Mouse (Mus musculus): ENCODE data around the gene Rab34. TPM values are rescaled to one million over a fixed set of nuclear protein-coding genes. Genes with fewer than 3 reads are reported as not detected.

The Rab34 gene
- polyA plus RNA-seq, 1 experiment = 182 TPM

GRCm38 (mm10) chr11:78166161-78166560 is 22.1 kb upstream of the Rab34 start:
- Histone ChIP-seq H3K36me3 (ENCODE audit: control insufficient read depth, insufficient read depth) (peaks cover 21% of the 10 kb centered on the region), H3ac (ENCODE audit: control insufficient read depth, insufficient read length, low read depth) (peak overlapping the region; percentile 73), H3K4me3 (ENCODE audit: insufficient read depth, poor library complexity, severe bottlenecking) (peak overlapping the region; percentile 94), H3K79me3 (ENCODE audit: low read depth) (peaks cover 38% of the 10 kb centered on the region), H3K79me2 (ENCODE audit: control insufficient read depth, insufficient read depth) (peaks cover 42% of the 10 kb centered on the region), H3K27me3 (ENCODE audit: control insufficient read depth, insufficient read depth, insufficient read length) (no peaks in the 10 kb centered on the region)
- TF ChIP-seq CTCF (IDR thresholded peaks at IDR 0.05; ENCODE audit: control insufficient read depth, insufficient read depth, insufficient read length) (no peak), MYOG (IDR thresholded peaks at IDR 0.05; ENCODE audit: control insufficient read depth, extremely low read depth, insufficient read length) (no peak), USF1 (IDR thresholded peaks at IDR 0.05; ENCODE audit: low read depth) (no peak), MYOD1 (IDR thresholded peaks at IDR 0.05; ENCODE audit: control insufficient read depth, insufficient read length, low read depth) (no peak), MAX (IDR thresholded peaks at IDR 0.05) (no peak), CEBPB (IDR thresholded peaks at IDR 0.05; ENCODE audit: low read depth) (no peak), FOSL1 (IDR thresholded peaks at IDR 0.05; ENCODE audit: insufficient read depth, low read length, poor library complexity, severe bottlenecking) (no peak)

DNA sequence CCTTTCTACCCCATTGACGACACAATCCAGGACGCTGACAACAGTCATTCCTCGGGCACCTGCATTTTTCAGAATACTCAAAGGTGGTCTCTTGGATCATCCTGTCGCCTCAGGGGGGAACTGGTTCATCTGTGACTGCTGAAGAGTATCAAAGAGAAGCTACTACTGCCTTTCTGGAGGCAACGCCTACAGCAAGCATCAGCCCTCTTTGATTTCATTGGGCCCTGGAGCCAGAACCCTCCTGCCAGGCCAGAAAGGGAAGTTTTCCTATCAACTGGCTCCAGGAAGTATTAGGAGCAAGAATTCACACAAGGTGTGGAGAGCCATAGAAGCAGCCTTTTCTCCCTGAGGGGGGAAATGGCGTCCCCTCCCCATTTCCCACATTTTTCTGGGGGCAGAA is 21.6 kb upstream of the Rab34 start:
- no peak overlapping the region for H3K4me3 ChIP-seq (ENCODE audit: insufficient read depth, poor library complexity, severe bottlenecking)
- TF ChIP-seq MYOG (IDR thresholded peaks at IDR 0.05; ENCODE audit: control insufficient read depth, extremely low read depth, insufficient read length) = no peak
- TF ChIP-seq FOSL1 (IDR thresholded peaks at IDR 0.05; ENCODE audit: insufficient read depth, low read length, poor library complexity, severe bottlenecking) = no peak
- no peak for TF ChIP-seq USF1 (IDR thresholded peaks at IDR 0.05; ENCODE audit: low read depth)
- no peak for TF ChIP-seq CTCF (IDR thresholded peaks at IDR 0.05; ENCODE audit: control insufficient read depth, insufficient read depth, insufficient read length)
- TF ChIP-seq CEBPB (IDR thresholded peaks at IDR 0.05; ENCODE audit: low read depth) = no peak
- TF ChIP-seq MAX (IDR thresholded peaks at IDR 0.05) = no peak
- H3K79me2 ChIP-seq (ENCODE audit: control insufficient read depth, insufficient read depth) = peaks cover 37% of the 10 kb centered on the region
- H3ac ChIP-seq (ENCODE audit: control insufficient read depth, insufficient read length, low read depth) = no peak overlapping the region
- peaks cover 36% of the 10 kb centered on the region for H3K79me3 ChIP-seq (ENCODE audit: low read depth)
- no peaks in the 10 kb centered on the region for H3K27me3 ChIP-seq (ENCODE audit: control insufficient read depth, insufficient read depth, insufficient read length)
- peaks cover 18% of the 10 kb centered on the region for H3K36me3 ChIP-seq (ENCODE audit: control insufficient read depth, insufficient read depth)

GRCm38 (mm10) chr11:78167257-78167959 is 20.8 kb upstream of the Rab34 start:
- H3ac ChIP-seq (ENCODE audit: control insufficient read depth, insufficient read length, low read depth) = no peak overlapping the region
- H3K4me3 ChIP-seq (ENCODE audit: insufficient read depth, poor library complexity, severe bottlenecking) = no peak overlapping the region

DNA sequence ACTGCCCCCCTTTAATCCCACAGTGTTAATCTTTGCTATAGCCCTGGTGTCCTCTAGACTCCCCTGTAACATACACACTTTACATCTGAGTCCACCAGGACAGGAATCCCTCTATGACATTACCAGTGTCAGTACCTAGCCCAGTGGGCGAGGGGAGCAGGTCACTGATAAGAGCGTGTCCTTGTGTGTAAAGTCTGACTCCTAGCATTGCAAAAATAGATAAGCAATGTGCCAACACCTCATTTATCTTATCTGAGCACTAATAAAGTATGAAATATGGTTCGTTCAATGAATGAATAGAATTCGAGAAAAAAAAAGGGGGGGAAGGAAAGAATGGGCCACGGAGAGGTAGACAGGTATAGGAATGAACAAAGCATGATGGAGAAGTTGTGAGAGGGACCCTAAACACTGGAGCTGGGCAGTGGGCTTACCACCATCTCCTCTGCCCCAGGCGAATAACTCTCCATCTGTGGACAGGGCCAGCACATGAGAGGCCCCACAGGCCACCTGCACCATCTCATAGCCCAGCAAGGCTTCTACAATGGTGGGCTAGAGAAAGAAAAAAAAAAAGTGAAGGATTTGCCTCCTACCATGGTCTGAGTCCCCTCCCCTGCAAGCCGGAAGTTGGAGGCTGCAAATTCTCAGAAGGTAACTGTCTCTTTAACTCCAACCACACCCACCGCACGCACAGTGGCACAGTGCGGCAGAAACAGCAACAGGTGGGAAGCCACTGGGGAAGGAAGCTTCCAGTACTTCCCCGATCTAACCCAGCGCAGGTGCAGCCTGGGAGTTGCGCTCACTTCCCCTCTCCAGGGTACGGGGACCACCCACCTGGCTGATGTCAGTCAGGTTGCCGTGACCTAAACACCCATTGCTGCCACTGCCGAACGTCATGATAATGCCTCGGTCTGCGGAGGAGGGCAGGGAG is 19.4 kb upstream of the Rab34 start:
- Histone ChIP-seq H3ac (ENCODE audit: control insufficient read depth, insufficient read length, low read depth) (no peak overlapping the region), H3K36me3 (ENCODE audit: control insufficient read depth, insufficient read depth) (peaks cover 7% of the 10 kb centered on the region), H3K27me3 (ENCODE audit: control insufficient read depth, insufficient read depth, insufficient read length) (no peaks in the 10 kb centered on the region), H3K4me3 (ENCODE audit: insufficient read depth, poor library complexity, severe bottlenecking) (no peak overlapping the region), H3K79me3 (ENCODE audit: low read depth) (peaks cover 14% of the 10 kb centered on the region), H3K79me2 (ENCODE audit: control insufficient read depth, insufficient read depth) (peaks cover 16% of the 10 kb centered on the region)
- no peak for TF ChIP-seq USF1 (IDR thresholded peaks at IDR 0.05; ENCODE audit: low read depth)
- no peak for TF ChIP-seq MYOG (IDR thresholded peaks at IDR 0.05; ENCODE audit: control insufficient read depth, extremely low read depth, insufficient read length)
- TF ChIP-seq CTCF (IDR thresholded peaks at IDR 0.05; ENCODE audit: control insufficient read depth, insufficient read depth, insufficient read length) = no peak
- TF ChIP-seq FOSL1 (IDR thresholded peaks at IDR 0.05; ENCODE audit: insufficient read depth, low read length, poor library complexity, severe bottlenecking) = no peak
- TF ChIP-seq MYOD1 (IDR thresholded peaks at IDR 0.05; ENCODE audit: control insufficient read depth, insufficient read length, low read depth) = no peak
- TF ChIP-seq MAX (IDR thresholded peaks at IDR 0.05) = no peak
- TF ChIP-seq CEBPB (IDR thresholded peaks at IDR 0.05; ENCODE audit: low read depth) = no peak

More at GRCm38 (mm10) chr11:78167257-78167959, 20.8 kb upstream of the Rab34 start:
- Histone ChIP-seq H3K27me3 (ENCODE audit: control insufficient read depth, insufficient read depth, insufficient read length) (no peaks in the 10 kb centered on the region), H3K79me2 (ENCODE audit: control insufficient read depth, insufficient read depth) (peaks cover 30% of the 10 kb centered on the region), H3K79me3 (ENCODE audit: low read depth) (peaks cover 28% of the 10 kb centered on the region), H3K36me3 (ENCODE audit: control insufficient read depth, insufficient read depth) (peaks cover 16% of the 10 kb centered on the region)
- TF ChIP-seq MYOD1 (IDR thresholded peaks at IDR 0.05; ENCODE audit: control insufficient read depth, insufficient read length, low read depth) (no peak), CTCF (IDR thresholded peaks at IDR 0.05; ENCODE audit: control insufficient read depth, insufficient read depth, insufficient read length) (no peak), FOSL1 (IDR thresholded peaks at IDR 0.05; ENCODE audit: insufficient read depth, low read length, poor library complexity, severe bottlenecking) (no peak), MYOG (IDR thresholded peaks at IDR 0.05; ENCODE audit: control insufficient read depth, extremely low read depth, insufficient read length) (no peak), CEBPB (IDR thresholded peaks at IDR 0.05; ENCODE audit: low read depth) (no peak), MAX (IDR thresholded peaks at IDR 0.05) (no peak)

DNA sequence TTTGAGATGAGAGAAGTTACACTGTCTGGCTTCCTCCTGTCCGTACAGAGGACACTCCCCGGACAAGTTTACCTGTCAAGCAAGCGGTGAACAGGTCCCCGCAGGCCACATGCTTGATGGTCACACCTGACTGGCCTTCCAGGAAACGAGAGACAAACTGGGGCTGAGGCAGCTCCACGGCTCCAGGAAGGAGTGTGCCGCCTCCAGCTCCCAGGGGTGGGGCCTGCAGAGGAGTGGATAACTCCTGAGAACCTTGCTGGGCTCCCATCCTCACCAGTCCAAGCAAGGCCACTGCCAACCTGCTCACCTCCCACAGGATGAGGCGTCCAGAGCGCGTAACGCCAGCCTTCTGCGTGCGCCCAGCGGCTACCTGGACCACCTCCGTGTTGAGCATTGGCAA is 17.9 kb upstream of the Rab34 start:
- H3K36me3 ChIP-seq (ENCODE audit: control insufficient read depth, insufficient read depth) = peaks cover 7% of the 10 kb centered on the region
- H3K4me3 ChIP-seq (ENCODE audit: insufficient read depth, poor library complexity, severe bottlenecking) = no peak overlapping the region
- no peak overlapping the region for H3ac ChIP-seq (ENCODE audit: control insufficient read depth, insufficient read length, low read depth)
- TF ChIP-seq MYOG (IDR thresholded peaks at IDR 0.05; ENCODE audit: control insufficient read depth, extremely low read depth, insufficient read length) (no peak), CTCF (IDR thresholded peaks at IDR 0.05; ENCODE audit: control insufficient read depth, insufficient read depth, insufficient read length) (no peak), MAX (IDR thresholded peaks at IDR 0.05) (no peak), FOSL1 (IDR thresholded peaks at IDR 0.05; ENCODE audit: insufficient read depth, low read length, poor library complexity, severe bottlenecking) (no peak), CEBPB (IDR thresholded peaks at IDR 0.05; ENCODE audit: low read depth) (no peak), MYOD1 (IDR thresholded peaks at IDR 0.05; ENCODE audit: control insufficient read depth, insufficient read length, low read depth) (no peak), USF1 (IDR thresholded peaks at IDR 0.05; ENCODE audit: low read depth) (no peak)
- no peaks in the 10 kb centered on the region for H3K27me3 ChIP-seq (ENCODE audit: control insufficient read depth, insufficient read depth, insufficient read length)
- H3K79me2 ChIP-seq (ENCODE audit: control insufficient read depth, insufficient read depth) = peaks cover under 1% of the 10 kb centered on the region
- no peaks in the 10 kb centered on the region for H3K79me3 ChIP-seq (ENCODE audit: low read depth)
